Mouse (Mus musculus) urinary bladder, adult 2 months (tissue): ENCODE results near the gene Pcsk7. TPM values are rescaled to one million over a fixed set of nuclear protein-coding genes. Genes with fewer than 3 reads are reported as not detected.
A peak's percentile ranks its signal among the peaks of the same experiment; 100 is the strongest.

Source experiments
- DNase-seq: peaks from one replicate; pipeline ENCODE4 v3.0.0; 2022; ENCODE audit warnings: low spot score
- polyA plus RNA-seq: library from polyadenylated mRNA; depleted of rRNA; stranded (reverse); fragments of >200 nt; gene quantifications from 2 replicates; pipeline ENCODE4 v1.2.3, GENCODE M21; 2012; rRNA removed

Gene Pcsk7
- 22.0 and 22.4 TPM in 2 replicates for polyA plus RNA-seq

DNA sequence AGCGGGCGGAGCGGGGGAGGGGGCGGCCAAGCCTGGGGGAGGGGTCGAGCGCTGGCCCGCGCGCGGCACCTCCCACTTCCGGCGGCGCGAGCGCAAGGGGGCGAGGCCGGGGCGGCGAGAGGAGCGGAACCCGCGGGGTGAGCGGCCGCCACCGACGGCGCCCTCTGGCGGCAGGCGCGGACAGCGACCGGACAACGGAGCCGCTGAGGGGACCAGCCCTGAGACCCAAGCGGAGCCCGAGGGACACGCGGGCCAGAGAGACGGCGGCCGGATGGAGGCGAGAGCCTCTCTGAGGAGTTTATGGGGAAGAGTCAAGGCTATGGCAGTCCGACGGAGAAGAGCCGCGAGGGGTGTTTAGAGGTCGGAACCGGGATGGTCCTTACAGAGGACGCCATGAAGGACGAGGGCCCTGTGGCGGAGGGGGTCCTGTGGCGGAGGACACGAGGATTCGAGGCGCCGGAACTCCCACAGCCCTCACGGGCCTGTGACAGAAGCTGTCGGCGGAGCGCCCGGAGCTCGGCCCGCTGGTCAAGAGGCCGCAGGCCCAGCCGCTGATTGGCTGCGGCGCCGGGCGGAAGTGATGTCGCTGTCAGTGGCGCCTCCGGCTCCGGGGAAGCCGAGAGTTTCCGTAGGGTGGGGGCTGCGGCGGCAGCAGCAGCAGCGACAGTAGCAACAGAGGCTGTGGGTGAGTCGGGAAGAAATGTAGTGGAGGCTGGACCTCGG lies at the start of gene Pcsk7, which contains the start of gene Rnf214:
Pcsk7 (plus strand) TSS at position 143 of the 723 bp plus-strand sequence.
Rnf214 (minus strand) TSS at position 557 of the 723 bp plus-strand sequence.
- peak; percentile 93 for DNase-seq

DNA sequence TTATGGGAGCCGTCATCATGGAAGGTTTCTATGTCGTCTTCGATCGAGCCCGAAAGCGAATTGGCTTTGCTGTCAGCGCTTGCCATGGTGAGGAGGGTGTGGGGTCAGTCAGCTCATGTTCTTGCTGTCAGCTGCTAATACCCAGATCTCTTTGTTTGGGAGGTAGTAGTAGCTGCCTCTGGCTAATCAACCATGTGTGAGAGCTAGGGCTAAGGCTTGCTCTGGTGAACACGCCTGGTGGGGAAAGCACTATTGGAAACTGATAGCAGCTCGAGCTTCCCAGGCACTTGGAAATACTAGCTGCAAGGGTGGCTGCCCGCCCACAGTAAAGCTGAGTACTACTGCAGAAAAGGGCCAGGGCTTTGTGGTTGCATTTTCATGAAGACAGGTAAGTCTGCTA lies 46.9 kb upstream of the Pcsk7 start:
- DNase-seq: no peak

DNA sequence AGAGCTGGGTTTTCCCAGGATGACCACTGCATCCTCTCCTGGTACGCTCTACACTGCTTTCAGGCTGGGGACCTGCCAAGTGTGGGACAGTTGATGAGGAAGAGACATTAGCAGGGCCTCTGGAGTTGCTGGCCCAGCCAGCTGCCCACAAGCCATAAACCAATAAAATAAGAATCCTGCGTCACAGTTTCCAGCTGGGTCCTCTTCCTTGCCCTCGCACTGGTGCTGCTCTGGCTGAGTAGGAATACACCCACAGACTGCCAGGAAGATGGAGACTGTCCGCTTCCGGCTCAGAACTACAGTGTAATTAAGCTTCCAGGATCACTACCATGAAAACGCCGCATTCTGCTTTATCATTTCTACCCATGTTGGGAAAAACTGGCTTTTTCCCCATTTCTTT lies 44.5 kb upstream of the Pcsk7 start:
- no peak for DNase-seq

DNA sequence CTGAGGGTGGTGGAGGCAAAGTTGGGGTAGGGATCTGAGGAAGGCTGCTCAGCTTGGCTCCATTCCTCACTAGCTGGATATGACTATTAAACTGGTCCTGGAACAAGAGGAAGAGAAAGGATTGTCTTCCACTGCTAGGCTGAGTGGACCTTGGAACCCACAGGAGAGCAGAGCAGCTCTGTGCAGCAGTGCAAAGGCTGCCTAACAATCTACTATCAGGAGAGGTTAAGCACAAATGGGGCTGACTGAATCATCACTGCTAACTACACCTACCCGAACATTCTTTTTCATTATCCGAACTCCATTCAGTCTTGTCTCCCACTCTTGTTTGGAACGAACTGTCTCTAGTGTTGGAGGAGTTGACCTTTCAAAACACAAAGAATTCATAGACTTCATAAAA lies 37.1 kb upstream of the Pcsk7 start:
- no peak for DNase-seq

DNA sequence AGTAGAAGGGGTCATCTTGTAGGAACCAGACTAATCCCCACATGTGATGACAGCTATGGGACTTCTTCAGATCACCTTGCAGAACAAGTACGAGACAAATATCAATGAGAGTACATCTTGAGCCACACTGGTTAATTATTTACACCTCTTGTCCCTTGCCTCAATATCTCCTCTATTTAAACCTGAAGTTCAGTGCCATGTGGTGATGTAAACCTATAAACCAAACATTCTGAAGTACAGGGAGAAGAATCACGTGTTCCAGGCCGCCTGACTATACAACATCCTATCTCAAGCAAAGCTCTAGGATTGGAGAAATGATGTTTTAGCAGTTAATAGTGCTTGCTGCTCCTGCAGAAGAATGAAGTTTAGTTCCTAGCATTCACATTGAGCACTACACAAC lies 36.0 kb upstream of the Pcsk7 start:
- DNase-seq: no peak

DNA sequence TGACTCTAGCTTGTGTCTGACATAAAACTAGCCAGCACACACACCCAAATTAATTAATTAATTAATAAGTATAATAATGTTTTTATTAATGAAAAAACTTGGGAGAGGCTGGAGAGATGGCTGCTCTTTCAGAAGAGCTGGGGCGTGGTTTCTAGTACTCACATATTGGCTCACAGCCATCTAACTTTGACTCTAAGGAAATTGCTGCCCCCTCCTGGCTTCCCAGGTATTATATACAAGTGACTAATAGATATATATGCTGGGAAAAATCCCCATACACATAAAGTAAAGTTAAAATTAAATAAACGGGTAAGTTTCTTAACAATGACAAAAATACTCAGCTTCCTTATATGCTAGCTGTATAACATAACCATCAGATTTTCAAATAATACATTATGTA lies 28.4 kb upstream of the Pcsk7 start:
- DNase-seq: no peak

DNA sequence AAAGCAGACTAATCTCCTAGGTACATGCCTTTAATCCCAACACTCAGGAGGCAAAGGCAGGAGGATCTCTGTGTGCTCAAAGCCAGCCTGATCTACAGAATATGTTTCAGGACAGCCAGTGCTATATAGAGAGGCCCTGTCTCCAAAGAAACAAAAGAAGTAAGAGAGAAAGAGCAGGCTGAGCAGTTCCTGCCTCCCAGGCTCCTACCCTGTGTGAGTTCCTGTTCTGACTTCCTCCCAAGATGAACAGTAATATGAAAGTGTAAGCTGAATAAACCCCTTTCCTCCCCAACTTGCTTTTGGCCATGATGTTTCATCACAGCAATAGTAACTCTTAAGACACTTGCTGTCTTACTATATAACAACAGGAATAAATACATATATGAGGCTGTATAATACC lies 12.6 kb upstream of the Pcsk7 start:
- DNase-seq: no peak

DNA sequence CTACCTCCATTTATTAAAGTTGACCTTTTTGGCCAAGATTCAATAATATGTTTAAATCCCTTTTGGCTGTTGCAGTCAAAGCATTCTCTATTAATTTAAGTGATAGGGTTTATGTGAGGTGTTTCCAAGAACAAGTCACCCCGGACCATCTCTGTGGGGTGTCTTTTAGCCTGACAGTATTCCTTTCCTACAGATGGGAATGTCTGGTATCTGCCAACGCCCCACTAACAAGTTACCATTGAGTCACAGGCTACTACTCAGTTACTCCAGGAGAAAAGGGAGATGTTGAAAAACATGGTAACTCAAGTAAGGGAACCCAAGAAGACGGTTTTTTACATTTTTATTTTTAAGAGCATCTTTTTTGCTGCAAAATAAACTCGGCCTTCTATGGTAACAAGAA lies 1.1 kb upstream of the Pcsk7 start:
- no peak for DNase-seq

DNA sequence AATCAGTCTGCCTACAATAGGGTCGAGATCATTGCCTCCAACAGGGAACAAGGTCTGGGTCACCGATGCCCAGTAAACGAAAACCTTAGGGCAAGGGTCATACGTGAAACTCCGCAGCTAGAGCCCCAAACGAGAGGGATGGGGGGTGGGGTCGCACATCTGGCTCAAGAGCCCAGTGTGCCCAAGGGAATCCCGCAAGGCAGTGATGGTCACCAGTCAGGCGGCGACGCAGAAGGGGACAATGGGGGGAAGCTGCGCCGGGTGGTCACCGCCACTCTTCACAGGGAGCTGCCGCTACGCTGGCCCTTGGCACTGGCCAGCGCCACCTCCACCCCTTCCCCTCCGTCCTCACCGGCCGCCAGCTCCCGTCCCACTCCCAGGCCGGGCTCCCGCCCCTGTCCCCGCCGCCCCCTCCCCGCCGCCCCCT lies 473 bp upstream of the Pcsk7 start:
- peak; percentile 38 for DNase-seq

DNA sequence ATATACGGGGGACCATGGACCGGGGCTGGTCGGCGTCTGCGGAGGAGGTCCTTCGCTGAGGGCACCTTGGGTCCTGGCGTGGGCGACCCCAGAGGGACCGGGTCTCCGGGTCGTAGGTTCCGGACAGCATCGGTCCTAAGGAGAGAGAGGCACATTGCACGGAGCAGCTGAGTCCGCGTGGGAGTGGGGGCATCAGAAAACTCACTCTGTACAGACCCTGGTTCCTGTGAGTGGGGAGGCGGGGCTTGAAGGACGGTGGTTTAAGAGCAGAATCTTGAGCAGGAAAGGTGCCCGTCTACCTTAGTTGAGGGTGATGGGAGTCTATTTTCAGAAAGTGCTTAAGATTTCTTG lies 756 bp downstream of the Pcsk7 start:
- no peak for DNase-seq

DNA sequence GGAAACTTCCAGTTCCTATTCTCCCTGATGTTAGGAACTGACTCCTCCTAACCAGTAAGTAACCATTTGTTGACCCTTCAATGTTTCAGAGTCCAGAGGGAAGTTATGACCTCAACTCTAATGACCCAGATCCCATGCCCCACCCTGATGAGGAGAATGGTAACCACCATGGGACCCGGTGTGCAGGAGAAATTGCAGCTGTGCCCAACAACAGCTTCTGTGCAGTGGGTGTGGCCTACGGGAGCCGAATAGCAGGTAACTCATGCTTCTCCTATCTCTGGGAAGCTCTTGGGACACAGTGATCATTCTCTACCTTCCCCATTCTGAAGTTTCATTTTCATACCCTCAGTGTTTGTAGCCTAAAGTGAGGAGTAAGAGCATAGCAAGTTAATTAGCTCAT lies 4.7 kb downstream of the Pcsk7 start:
- DNase-seq: no peak

DNA sequence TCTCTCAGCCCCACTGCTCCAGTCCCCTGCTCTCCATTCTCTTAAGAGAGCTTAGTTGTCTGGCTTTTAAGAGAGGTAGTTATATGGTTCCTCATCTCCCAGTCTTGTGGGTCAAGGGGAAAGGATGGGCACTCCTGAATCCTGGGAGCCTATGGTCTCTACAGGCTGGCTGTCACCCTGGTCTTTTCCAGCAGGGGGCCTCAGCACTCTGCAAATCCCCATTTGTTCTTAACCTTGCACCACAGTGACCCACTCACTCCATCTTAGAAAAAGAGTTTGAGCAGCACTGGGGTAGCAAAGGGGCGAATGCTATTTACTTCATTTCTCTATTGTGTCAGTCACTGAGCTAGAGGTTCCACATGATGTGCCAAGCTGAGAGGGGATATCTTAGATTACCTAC lies 5.4 kb downstream of the Pcsk7 start:
- no peak for DNase-seq

DNA sequence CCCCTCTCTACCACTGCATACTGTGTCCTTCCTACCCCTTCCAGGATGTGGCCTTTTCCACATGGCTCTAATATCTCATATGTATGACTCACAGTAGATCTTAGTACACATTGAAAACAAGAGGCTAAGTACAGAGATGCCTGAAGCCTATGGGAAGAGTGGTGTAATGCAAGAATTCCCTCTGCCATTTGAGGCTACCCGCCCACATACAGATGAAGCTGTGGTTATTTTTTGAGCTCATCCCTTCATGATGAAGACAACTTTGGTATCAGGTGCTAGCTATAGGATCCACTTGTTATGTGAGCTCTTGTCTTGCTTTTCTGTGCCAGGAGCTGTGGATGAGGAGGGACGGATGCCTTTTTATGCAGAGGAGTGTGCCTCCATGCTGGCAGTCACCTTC lies 9.4 kb downstream of the Pcsk7 start:
- DNase-seq: peak; percentile 1

DNA sequence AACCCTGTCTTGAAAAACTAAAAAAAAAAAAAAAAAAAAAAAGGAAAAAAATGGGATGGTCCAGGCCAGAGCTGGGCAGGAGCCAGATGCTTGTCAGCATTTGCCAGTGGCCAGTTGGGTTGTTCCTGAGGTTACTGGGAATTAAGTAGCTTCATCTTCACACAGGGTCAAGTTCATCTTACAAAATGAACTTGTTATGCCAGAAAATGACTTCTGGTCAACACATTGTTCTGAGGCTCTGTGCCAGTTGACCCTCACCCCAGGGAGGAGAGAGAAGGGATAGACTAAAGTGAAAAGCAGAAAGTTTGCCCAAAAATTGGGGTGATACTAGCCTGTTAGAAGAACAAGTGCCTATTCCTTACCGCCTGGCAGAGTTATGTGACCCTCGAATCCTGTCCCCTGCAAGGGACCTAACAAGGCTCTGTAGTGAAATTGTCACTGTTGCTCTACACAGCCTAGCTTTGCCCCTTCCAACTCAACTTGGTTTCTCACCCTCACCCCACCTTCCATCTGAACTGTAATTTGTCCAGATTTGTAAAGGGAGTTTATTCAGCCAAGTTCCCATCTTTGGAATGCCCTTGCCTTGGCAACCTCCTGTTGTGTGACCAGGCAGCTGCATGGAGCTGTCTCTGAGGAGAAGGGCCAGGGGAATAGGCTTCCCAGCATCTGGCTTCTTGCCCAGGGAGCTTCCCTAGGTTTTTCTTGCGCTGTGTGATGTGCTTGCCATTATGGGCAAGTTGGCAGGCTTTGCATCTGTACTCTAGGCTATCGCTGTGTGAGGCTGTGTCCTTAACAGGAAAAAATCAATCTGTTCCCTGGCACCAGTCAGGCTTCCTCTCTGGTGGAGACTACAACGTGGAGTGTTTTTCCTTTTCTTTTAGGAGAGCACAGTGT lies 11.0 kb downstream of the Pcsk7 start:
- peak; percentile 37 for DNase-seq

DNA sequence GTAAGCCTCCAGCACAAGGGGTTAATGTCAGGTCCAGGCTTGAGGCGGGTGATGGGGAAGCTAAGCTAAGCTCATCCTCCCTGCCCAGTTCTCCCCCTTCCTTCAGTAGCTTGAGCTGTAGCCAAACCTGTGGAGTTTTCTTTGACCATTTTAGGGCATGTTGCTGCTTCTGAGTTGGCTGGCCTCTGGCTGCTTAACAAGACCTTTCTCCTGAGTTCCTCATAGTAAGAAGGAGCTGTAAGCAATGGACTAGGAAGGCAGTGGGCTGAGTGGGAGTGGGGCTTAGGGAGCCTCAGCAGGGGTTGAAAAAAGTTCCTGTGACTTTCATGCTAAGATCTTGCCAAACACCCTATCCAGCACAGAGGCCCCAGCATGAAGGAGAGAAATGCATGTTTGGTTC lies 13.6 kb downstream of the Pcsk7 start:
- peak; percentile 23 for DNase-seq

DNA sequence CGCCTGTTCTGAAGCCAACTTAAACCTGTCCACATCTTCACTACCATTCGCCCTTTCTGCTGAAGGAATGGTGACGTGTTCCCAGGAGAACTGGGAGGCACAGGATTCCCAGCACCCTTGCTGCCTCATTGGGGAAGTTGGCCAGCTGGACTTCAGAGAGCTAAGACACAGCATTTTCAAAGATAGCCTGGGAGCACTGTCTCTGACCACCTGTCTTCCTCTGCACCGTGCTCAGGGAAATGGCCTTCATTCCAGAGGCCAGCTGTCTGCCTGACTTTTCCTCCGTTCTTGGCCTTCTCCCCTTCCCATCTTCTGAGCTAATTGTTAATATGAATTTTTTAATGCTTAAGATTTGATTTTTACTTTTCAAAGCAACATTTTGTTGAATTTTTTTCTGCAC lies 23.0 kb downstream of the Pcsk7 start:
- peak; percentile 19 for DNase-seq

DNA sequence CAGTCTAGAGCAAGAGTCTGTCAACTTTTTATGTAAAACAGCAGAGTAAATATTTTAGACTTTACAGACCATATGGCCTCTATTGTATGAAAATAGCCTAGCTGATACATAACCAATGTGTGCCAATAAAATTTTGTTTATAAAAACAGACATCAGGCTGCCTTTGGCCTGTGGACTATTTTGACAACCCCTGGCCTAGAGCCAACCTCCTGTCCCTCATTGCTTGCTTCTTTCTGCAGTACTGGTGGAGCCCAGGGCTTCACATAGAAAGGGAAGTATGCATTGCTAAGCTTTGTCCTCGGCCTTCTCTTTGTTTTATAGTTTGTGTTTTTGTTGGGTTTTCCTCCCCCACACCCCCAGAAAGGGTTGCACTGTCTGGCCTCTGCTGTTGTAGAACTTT lies 25.7 kb downstream of the Pcsk7 start:
- no peak for DNase-seq

DNA sequence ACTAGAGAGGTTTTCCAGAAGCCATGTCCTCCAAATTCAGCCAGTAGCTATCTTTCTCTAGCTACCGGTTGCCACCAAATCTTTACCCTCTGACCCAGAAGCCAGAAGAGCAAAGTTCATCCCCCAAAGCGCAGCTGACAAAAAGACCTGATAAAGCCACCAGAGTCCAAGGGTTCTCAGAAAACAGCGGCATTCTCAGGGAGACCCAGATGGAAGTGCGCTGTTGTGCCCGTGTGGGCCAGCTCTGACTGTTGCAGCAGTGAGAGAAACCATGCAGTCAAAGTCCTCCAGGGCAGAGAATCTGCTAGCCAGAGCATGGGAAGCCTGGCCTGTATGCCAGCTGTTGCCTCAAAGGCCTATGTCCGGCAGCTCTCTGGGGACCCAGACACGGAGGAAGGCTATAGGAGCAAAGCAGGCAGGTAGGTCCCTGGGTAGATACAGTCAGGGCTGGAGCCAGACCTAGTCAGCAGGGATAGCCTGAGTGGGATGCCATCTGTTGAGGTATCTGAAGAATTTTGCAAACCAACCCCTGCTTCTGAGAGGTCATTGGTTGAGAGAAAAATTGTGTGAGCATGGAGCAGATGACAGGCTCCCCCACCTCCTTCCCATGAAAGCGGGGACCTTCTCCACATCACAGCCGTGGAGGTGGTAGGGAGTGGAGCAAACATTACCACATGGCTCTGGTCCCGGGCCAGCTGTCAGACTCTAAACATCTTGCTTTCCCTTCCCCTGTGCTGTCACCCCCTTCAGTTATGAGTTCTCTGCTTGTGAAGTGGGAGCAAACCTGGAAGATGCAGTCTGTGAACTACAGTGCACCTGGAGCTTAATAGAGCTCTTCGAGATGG lies 26.5 kb downstream of the Pcsk7 start:
- peak; percentile 20 for DNase-seq

DNA sequence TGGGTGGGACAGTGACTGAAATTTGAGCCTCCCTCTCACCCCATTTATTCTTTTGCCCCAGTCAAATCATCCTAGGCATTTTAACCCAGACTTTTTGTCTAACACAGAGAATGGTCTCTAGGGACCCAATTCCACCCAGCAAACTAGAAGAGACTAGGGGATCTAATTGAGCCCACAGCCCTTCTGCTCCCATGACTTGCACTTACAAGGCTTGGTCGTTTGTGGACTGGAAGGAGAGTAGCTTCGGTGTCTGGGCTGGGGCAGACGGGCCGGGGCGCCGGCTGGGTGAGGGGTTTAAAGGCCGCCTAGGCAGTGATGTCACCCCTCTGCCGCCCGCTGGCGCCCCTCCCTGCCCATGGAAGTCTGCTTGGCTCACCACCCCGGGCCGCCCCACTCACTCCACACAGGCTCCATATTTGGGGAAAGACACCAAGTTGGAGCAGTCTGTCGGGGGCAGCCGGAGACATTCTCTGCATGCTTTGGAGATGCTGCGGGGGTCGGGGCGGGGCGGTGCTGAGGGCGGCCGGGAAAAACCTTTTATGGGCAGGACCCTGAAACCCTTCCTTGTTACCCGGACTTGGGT lies 29.4 kb downstream of the Pcsk7 start, which contains the start of gene Tagln:
Tagln (minus strand) TSS at position 431 of the 583 bp plus-strand sequence.
- DNase-seq: peak; percentile 67

DNA sequence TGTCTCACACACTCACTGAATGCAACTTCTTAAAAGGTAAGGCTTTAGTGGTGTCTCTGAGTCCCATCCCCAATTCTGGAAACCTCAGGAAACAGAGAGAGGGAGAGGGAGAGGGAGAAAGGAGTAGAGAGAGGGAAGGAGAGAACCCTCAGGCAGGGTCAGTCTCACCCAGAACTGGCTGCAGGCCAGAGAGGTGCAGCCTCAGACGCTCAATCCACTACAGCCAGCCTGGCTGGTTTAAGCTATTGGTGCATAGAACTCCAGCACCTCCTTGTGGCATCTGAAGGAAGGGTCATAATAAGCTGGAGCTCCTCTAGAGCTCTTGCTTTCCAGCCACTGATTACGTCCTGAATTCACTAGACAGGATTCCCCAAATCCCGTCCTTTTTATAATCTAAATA lies 30.6 kb downstream of the Pcsk7 start:
- DNase-seq: peak; percentile 36

DNA sequence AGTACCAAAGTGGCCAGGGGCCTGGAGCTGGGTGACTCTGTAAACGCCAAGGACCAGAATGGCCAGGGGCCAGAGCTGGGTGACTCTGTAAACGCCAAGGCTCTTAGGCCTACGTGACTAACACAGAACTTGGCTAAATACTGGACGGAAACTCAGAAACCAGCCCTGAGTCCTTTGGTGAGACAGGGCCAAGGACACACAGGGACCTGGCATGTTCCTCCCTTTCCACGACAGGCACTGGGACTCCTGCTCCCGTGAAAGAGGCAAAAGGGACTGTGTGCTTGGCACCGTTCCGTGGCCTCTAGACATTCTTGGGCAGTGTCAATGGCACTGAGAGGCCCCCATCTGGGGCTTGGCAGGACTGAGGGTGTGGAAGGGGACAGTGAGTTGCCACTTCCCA lies 31.8 kb downstream of the Pcsk7 start:
- peak; percentile 23 for DNase-seq
